Mouse (Mus musculus): Measurements from ENCODE around the gene Ccl25. TPM values are rescaled to one million over a fixed set of nuclear protein-coding genes. Genes with fewer than 3 reads are reported as not detected.

Gene Ccl25
- polyA plus RNA-seq, 1 experiment from 2014 or later, result 23.6 TPM

DNA sequence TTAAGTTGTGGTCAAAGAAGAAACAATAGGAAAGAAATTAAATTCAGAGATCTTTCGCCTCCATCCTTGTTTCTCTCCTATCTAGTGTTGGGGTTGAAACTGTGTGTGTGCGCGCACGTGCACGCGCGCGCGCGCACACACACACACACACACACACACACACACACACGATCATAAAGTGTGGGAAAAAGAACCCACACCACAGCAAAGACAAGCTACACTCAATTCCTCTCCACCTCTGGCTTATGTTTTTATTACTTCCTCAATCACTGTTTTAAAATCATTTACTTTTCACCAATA is 5.5 kb upstream of the Ccl25 start:
- WGBS, result 97% methylated on average over 11 of the region's 11 CpGs
- no peaks in the 10 kb centered on the region for H3K9me3 ChIP-seq
- H3K36me3 ChIP-seq (replicated peaks), result peaks cover 71% of the 10 kb centered on the region
- DNase-seq (ENCODE audit: extremely low spot score, low spot score), result no peak
- H3K4me1 ChIP-seq, result peaks cover 27% of the 10 kb centered on the region
- no peak overlapping the region for H3K4me3 ChIP-seq
- no peak overlapping the region for H3K27ac ChIP-seq
- no peaks in the 10 kb centered on the region for H3K27me3 ChIP-seq (ENCODE audit: poor library complexity, severe bottlenecking)

DNA sequence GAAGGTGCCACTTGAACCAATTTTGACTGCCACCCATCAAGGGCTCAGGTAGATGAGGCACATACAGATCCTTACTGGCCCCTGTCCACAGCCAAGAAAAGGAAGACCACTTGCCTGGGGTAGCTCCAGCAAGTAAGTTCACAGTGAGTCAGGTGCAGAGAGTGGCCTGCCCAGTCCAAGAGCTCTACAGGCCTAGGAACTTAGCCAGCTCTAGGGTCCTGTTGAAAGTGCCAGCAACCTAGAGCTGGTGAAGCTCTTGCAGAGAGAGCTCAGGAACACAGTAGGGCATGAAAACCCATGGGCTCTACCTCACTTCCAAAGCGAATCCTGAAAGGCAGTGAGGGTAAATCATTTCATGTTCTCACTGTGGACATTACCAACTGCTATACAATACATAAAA is 4.6 kb upstream of the Ccl25 start:
- no peak for DNase-seq (ENCODE audit: extremely low spot score, low spot score)
- Histone ChIP-seq H3K27me3 (ENCODE audit: poor library complexity, severe bottlenecking) (no peaks in the 10 kb centered on the region), H3K9me3 (no peaks in the 10 kb centered on the region), H3K4me1 (peaks cover 27% of the 10 kb centered on the region), H3K4me3 (no peak overlapping the region), H3K36me3 (replicated peaks) (peaks cover 71% of the 10 kb centered on the region), H3K27ac (no peak overlapping the region)
- WGBS, result 86% methylated on average over 1 of the region's 1 CpGs

DNA sequence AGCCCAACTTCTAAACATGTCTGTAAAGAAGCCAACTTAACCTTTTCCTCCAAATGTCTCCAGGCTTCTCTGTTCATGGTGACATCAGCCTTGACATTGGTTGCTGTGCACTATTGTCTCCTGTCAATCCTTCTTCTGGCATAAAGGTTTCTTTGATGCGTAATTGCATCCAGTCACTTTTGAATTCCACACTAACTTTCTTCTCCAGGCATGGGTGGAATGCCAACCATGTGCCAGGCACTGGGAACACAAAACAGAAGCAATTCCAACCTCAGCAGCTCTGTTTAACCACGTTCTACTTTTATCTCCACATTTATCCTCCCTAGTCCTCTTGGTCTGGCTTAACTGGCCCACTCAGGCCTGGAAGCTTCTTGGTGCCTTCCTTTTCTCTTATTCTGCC is 4.0 kb upstream of the Ccl25 start:
- H3K4me3 ChIP-seq, result no peak overlapping the region
- H3K4me1 ChIP-seq, result peaks cover 33% of the 10 kb centered on the region
- peaks cover 67% of the 10 kb centered on the region for H3K36me3 ChIP-seq (replicated peaks)
- H3K27ac ChIP-seq, result no peak overlapping the region
- no peaks in the 10 kb centered on the region for H3K9me3 ChIP-seq
- no peaks in the 10 kb centered on the region for H3K27me3 ChIP-seq (ENCODE audit: poor library complexity, severe bottlenecking)
- DNase-seq (ENCODE audit: extremely low spot score, low spot score), result no peak
- 87% methylated on average over 2 of the region's 2 CpGs for WGBS

DNA sequence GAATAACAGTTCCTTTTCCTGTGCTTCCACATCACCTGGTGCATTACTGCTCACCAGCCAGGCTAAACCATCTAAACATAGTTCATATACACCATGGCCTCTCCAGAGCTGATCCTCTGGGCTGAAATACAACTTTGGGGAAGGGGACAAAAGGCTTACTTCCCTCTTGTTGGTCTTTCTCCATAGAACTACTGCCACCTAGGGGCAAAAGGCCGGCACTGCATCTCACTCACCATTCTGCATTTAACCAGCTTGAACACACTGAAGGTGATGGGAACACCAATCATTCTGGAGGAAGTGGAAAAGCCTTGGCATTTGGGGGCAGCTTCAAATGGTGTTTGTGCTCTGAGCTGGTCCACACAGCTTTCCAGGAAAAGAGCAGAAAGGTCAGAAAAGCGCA is 2.5 kb upstream of the Ccl25 start:
- Histone ChIP-seq H3K27me3 (ENCODE audit: poor library complexity, severe bottlenecking) (no peaks in the 10 kb centered on the region), H3K9me3 (no peaks in the 10 kb centered on the region), H3K36me3 (replicated peaks) (peaks cover 67% of the 10 kb centered on the region), H3K4me3 (peak overlapping the region; percentile 97), H3K27ac (no peak overlapping the region), H3K4me1 (peaks cover 39% of the 10 kb centered on the region)
- 34% methylated on average over 2 of the region's 2 CpGs for WGBS
- DNase-seq (ENCODE audit: extremely low spot score, low spot score), result peak; percentile 85

DNA sequence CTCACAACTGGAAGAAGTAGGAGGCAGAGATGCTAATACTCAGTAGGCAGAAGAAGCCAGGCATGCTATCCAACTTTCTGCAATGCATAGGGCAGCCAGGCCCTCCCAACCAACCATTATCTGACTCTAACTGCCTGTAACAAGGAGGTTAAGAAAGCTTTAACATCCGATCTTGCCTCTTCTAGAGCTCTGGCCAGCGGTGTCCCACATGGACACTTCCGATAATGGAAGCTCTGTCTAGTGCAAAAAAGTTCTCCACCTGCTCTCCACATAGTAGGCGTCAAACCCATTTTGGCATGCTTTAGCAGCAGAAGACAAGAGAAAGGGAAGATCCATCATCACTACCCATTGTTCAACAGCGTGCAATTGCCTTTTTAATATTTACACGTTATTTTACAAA is 1.1 kb upstream of the Ccl25 start:
- H3K27ac ChIP-seq, result peak overlapping the region; percentile 99
- no peak for DNase-seq (ENCODE audit: extremely low spot score, low spot score)
- WGBS, result 13% methylated on average over 6 of the region's 6 CpGs

DNA sequence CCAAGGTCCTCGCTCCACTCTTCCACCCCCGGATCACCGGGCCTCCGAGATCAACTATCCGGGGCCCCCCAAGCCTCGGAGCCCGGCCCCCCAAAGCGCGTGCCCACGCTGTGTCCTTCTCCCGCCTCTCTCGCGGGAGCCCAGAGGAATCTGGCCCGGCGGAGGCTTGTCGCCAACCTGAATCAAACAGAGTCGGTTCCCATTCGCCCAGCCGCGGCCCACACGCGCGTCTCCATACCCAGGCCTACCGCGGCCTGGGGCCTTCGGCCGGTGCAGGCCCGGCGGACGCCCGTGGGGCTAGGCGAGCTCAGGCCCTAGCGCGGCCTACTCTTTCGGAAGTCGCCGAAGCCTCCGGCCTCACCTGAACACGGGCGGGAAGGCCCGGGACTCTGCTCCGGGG is 485 bp upstream of the Ccl25 start:
- H3K4me1 ChIP-seq, result peaks cover 39% of the 10 kb centered on the region
- no peak for DNase-seq (ENCODE audit: extremely low spot score, low spot score)
- under 1% methylated on average over 42 of the region's 42 CpGs for WGBS
- H3K27me3 ChIP-seq (ENCODE audit: poor library complexity, severe bottlenecking), result no peaks in the 10 kb centered on the region
- peaks cover 69% of the 10 kb centered on the region for H3K36me3 ChIP-seq (replicated peaks)
- peak overlapping the region; percentile 97 for H3K4me3 ChIP-seq
- H3K27ac ChIP-seq, result peak overlapping the region; percentile 99
- H3K9me3 ChIP-seq, result no peaks in the 10 kb centered on the region

More for the DNA sequence above, 1.1 kb upstream of the Ccl25 start:
- H3K9me3 ChIP-seq, result no peaks in the 10 kb centered on the region
- H3K4me1 ChIP-seq, result peaks cover 39% of the 10 kb centered on the region
- peaks cover 69% of the 10 kb centered on the region for H3K36me3 ChIP-seq (replicated peaks)
- peak overlapping the region; percentile 97 for H3K4me3 ChIP-seq
- H3K27me3 ChIP-seq (ENCODE audit: poor library complexity, severe bottlenecking), result no peaks in the 10 kb centered on the region

DNA sequence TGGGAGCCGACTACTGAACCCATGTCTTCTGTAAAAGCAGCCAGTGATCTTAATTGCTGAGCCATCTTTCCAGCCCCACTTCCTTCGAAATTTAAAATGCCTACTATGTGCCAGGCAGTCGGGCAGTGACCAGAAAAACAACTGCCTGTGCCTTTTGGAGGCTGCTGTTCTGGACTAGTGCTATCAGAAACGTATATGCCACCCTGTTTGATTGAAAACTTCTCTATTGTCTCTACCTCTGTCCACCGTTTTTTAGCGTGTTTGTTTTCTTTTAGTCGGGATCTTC is 684 bp downstream of the Ccl25 start:
- no peaks in the 10 kb centered on the region for H3K27me3 ChIP-seq (ENCODE audit: poor library complexity, severe bottlenecking)
- WGBS, result 56% methylated on average over 7 of the region's 7 CpGs
- peak overlapping the region; percentile 97 for H3K4me3 ChIP-seq
- peaks cover 34% of the 10 kb centered on the region for H3K4me1 ChIP-seq
- DNase-seq (ENCODE audit: extremely low spot score, low spot score), result no peak
- H3K27ac ChIP-seq, result peak overlapping the region; percentile 99
- H3K36me3 ChIP-seq (replicated peaks), result peaks cover 69% of the 10 kb centered on the region
- no peaks in the 10 kb centered on the region for H3K9me3 ChIP-seq

DNA sequence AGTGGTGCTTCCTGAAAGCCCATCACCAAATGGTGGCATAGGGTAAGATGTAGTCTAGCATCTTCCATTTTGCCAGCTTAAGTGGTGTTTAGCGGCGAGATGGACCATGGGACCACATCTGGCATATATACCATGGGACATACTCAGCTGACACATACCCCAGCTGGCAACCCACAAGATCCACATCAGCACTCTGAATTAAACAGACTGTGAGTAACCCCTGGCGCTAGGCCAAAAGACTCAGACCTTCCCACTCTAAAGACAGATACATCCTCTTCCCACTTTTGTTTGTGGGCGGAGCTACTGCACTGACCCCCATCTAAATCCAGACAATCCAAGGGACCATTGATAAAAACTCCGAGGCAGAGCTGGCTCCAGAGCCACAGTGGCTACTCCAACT is 4.0 kb downstream of the Ccl25 start:
- Histone ChIP-seq H3K36me3 (replicated peaks) (peaks cover 76% of the 10 kb centered on the region), H3K27ac (no peak overlapping the region), H3K9me3 (no peaks in the 10 kb centered on the region), H3K27me3 (ENCODE audit: poor library complexity, severe bottlenecking) (no peaks in the 10 kb centered on the region), H3K4me1 (peaks cover 13% of the 10 kb centered on the region), H3K4me3 (no peak overlapping the region)
- DNase-seq (ENCODE audit: extremely low spot score, low spot score), result no peak
- WGBS, result 92% methylated on average over 5 of the region's 5 CpGs

DNA sequence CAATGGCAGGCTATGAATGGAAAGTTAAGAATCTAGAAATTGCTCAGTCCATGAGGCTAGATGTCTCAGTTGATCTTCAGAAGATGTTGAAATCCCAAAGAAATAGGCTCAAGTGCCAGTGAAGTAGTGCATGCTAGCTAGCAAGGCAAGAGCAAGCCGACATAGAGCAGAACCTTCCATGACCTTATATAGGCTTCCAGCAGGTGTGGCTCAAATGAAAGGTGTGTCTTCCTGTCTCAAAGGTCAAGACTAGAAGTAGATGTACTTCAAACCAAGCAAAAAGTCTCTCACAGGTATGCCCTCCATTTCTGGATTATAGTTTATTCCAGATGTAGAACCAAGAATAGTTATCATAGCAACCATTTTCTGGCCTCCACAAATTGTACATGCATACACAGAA is 9.0 kb downstream of the Ccl25 start:
- Histone ChIP-seq H3K9me3 (no peaks in the 10 kb centered on the region), H3K36me3 (replicated peaks) (peaks cover 98% of the 10 kb centered on the region), H3K27ac (no peak overlapping the region), H3K4me1 (no peaks in the 10 kb centered on the region), H3K27me3 (ENCODE audit: poor library complexity, severe bottlenecking) (no peaks in the 10 kb centered on the region), H3K4me3 (no peak overlapping the region)
- no peak for DNase-seq (ENCODE audit: extremely low spot score, low spot score)
- 93% methylated on average over 1 of the region's 1 CpGs for WGBS

DNA sequence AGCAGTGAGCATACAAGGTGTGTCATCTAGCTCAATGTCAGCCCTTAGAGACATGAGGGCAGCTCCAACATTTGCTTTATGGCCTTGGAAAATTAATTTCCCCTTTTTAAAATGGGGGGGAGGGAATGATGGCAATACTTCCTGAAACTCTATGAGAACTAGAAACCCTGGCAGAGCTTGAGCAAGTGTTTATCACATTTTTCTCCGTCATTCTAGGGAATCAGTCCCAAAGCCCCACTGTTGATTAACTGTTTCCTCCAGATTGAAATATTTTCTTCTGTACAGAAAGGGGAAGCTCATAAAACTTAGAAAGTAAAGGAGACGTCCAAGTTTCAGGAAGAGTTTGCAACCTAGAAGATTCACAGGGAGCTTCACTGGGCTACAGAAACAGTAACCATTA is 10.7 kb downstream of the Ccl25 start:
- H3K4me1 ChIP-seq, result no peaks in the 10 kb centered on the region
- peaks cover 90% of the 10 kb centered on the region for H3K36me3 ChIP-seq (replicated peaks)
- DNase-seq (ENCODE audit: extremely low spot score, low spot score), result no peak
- no peak overlapping the region for H3K27ac ChIP-seq
- no peaks in the 10 kb centered on the region for H3K9me3 ChIP-seq
- 92% methylated on average over 2 of the region's 2 CpGs for WGBS
- H3K27me3 ChIP-seq (ENCODE audit: poor library complexity, severe bottlenecking), result no peaks in the 10 kb centered on the region
- no peak overlapping the region for H3K4me3 ChIP-seq

DNA sequence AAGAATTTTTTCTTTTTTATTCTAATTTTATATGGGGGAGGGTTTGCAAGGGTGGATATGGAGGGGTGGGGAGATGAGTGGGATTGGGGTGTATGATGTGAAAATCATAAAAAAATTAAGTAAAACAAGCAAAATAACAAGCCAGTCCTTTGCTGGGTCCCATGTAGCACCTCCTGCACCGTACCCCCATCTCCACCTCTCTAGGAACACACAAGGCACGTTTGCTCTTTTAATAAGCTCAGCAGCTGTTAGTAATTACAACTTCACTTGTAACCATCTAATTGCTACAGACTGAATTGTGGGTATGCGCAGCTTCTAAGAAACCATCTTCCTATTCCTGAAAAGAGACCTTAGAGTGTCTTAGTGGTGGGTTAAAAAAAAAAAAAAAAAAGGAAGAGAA is 15.2 kb downstream of the Ccl25 start:
- DNase-seq (ENCODE audit: extremely low spot score, low spot score), result no peak
- peaks cover 49% of the 10 kb centered on the region for H3K36me3 ChIP-seq (replicated peaks)
- H3K4me1 ChIP-seq, result no peaks in the 10 kb centered on the region
- no peaks in the 10 kb centered on the region for H3K27me3 ChIP-seq (ENCODE audit: poor library complexity, severe bottlenecking)
- no peak overlapping the region for H3K27ac ChIP-seq
- H3K9me3 ChIP-seq, result no peaks in the 10 kb centered on the region
- no peak overlapping the region for H3K4me3 ChIP-seq
- WGBS, result 85% methylated on average over 3 of the region's 3 CpGs

DNA sequence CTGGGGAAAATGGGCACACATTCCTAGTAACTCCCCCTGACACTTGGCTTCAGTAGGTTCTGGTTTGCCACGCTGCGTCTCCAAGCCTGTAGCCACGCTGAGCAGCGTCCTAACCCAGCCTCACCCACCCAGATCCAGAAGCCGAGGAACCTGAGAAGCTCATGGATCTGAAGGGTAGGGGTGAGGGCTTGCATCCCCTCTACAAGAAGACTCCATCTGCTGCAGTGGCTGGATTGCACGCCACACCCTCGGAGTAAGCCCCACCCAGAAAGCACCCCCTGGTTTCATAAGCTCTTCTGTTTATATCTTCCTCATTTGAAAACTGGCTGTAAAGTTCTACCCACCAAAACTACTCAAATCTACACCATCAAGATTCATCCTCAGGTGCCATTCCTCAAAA is 22.7 kb downstream of the Ccl25 start:
- Histone ChIP-seq H3K4me3 (no peak overlapping the region), H3K4me1 (peaks cover 3% of the 10 kb centered on the region; the same call in 1 of the 2 replicates), H3K27me3 (ENCODE audit: poor library complexity, severe bottlenecking) (no peaks in the 10 kb centered on the region), H3K27ac (no peak overlapping the region), H3K36me3 (replicated peaks) (no peaks in the 10 kb centered on the region), H3K9me3 (no peaks in the 10 kb centered on the region)
- 66% methylated on average over 7 of the region's 7 CpGs for WGBS
- DNase-seq (ENCODE audit: extremely low spot score, low spot score), result no peak

DNA sequence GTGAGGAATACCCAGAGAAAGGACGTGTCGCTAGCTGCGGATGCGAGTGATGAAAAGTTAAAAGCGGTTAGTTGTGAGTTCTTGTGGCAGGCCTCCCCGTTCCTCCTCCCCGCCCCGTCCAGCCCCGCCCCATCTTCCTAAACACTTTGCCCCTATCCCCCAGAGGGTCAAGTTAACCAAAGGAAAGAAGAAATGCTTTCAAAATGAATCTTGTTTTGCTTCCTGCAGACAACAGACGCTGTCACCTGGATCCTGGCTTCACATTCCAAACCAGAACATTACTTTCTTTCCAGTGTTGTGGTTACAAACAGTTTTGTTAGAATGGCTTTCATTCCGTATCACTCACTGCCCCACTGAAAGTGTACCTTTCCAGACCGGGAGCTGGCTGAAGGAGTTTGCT is 23.3 kb downstream of the Ccl25 start:
- no peak for DNase-seq (ENCODE audit: extremely low spot score, low spot score)
- Histone ChIP-seq H3K27ac (no peak overlapping the region), H3K27me3 (ENCODE audit: poor library complexity, severe bottlenecking) (no peaks in the 10 kb centered on the region), H3K9me3 (no peaks in the 10 kb centered on the region), H3K4me1 (peaks cover 3% of the 10 kb centered on the region; the same call in 1 of the 2 replicates), H3K36me3 (replicated peaks) (no peaks in the 10 kb centered on the region), H3K4me3 (no peak overlapping the region)
- 43% methylated on average over 12 of the region's 12 CpGs for WGBS

DNA sequence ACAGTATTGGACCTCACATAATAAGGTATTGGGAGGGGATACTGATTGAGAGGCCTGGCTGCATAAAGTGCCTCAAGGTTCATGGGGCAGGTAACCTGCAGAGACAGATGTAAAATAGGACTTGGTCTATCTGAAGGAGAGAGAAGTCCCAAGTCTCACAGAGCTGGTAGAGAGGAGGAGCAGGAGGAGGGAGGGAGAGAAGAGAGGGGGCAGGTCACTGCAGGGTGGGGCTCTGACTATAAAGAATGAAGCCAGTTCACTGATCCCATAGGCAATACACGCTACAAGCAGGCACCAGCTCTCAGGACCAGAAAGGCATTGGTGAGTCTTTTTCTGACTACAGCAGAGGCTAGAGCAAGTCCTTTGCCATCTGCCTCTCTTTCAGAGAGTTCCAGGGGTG is 24.3 kb downstream of the Ccl25 start:
- DNase-seq (ENCODE audit: extremely low spot score, low spot score), result no peak
- Histone ChIP-seq H3K9me3 (no peaks in the 10 kb centered on the region), H3K4me3 (no peak overlapping the region), H3K36me3 (replicated peaks) (no peaks in the 10 kb centered on the region), H3K27ac (no peak overlapping the region), H3K27me3 (ENCODE audit: poor library complexity, severe bottlenecking) (no peaks in the 10 kb centered on the region), H3K4me1 (peaks cover 3% of the 10 kb centered on the region; the same call in 1 of the 2 replicates)
- WGBS, result 65% methylated on average over 1 of the region's 1 CpGs
